Mouse (Mus musculus): Measurements from ENCODE around the gene Itih2. TPM values are rescaled to one million over a fixed set of nuclear protein-coding genes. Genes with fewer than 3 reads are reported as not detected.

The Itih2 gene
- total RNA-seq, 2 experiments from 2014 or later: 3.2 to 3.5 TPM

- peak; percentile 57 to 95 for DNase-seq (ENCODE audit: low spot score in 2 of 2)
These were observed 80.3 kb downstream of the Itih2 start for GRCm38 (mm10) chr2:10050878-10051277.

GRCm38 (mm10) chr2:10049456-10049855 lies 81.7 kb downstream of the Itih2 start:
- no peak for DNase-seq (ENCODE audit: low spot score in 2 of 2)
- intact Hi-C loops (cut with DNase I): no loop called here

More at GRCm38 (mm10) chr2:10050878-10051277, 80.3 kb downstream of the Itih2 start:
- intact Hi-C loops (cut with DNase I): no loop called here

DNA sequence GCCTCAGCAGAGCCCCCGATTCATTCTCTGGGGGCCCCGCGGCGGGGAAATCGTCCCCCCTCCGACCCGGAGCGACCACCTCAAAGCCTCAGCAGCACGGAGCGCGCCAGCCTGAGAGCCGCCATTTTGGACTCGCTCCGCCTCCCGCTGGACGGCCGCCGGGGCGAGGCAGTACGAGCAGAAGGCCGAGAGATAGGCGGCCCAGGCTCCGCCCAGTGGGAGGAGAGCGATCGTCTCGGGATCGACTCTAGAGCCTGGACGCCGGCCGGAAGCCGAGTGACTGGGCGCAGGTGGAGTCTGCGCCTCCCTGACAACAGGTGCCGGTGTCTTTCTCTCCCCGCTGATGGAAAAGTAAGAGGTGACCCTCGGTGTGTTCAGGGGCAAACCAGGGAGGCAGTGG lies 82.7 kb downstream of the Itih2 start, which contains the start of gene Taf3:
TSS of gene Taf3 (minus strand) at position 136 of the 400 bp plus-strand sequence.
- intact Hi-C loops (cut with DNase I): loop anchor here (1.0 kb wide), 1 partner anchor 32 kb away; the partner anchor contains the start of genes Atp5c1 and Kin

DNA sequence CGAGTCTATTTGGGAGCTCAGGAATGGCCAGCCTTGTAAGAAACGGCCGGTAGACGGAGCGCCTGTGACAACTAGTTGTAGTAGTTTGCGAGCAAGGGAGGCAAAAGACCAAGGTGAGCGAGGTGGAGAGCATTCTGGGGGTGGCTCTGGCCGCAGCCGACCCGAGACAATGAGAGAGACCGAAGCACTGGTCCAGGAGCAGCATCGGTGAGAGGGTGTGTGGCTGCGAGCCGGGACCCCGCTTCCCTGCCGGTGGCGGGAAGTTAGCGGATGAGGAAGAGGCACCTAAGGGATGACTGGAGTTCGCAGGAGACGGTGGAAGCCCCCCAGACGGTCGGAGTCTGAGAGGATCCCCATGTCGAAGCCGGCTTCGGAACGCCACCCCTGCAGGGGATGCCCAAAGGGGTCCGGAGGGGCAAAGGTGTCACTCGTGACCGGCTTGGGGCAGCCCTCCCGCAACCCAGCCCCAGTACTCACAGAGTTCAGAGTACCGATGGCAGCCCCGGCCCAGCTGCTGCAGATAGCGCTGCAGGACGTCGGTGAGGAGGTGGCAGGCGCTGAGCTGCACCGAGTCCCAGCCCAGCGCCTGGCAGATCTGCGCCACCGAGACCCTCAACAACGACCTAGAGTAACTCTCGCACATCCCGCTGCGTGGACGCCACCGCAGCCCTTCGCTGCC lies 83.3 kb downstream of the Itih2 start:
- intact Hi-C loops (cut with DNase I): loop anchor here (1.0 kb wide), 1 partner anchor 32 kb away; the partner anchor contains the start of genes Atp5c1 and Kin
- DNase-seq (ENCODE audit: low spot score in 2 of 2): peak; percentile 37 to 39

More for the DNA sequence above, 82.7 kb downstream of the Itih2 start, which contains the start of gene Taf3:
- peak; percentile 91 to 96 for DNase-seq (ENCODE audit: low spot score in 2 of 2)

Other genes starting within 250 kb of the Itih2 start
- gene 9230102O04Rik, start 241.9 kb downstream of the Itih2 start, total RNA-seq (2021): not detected
- gene Gata3, start 241.4 kb downstream of the Itih2 start, total RNA-seq (2021): not detected
- 10 to 100 TPM; 14.6 to 15.2 TPM for gene Taf3, start 82.8 kb downstream of the Itih2 start, total RNA-seq (2021)
- 100 to 1,000 TPM; 243 to 265 TPM for gene Atp5c1, start 50.9 kb downstream of the Itih2 start, total RNA-seq (2021)
- gene Kin, start 50.8 kb downstream of the Itih2 start, total RNA-seq (2021): 10 to 100 TPM; 10.7 to 12.6 TPM
- gene Itih5, start 22.2 kb upstream of the Itih2 start, total RNA-seq (2021): 10 to 100 TPM; 13.8 to 15.7 TPM
- gene Sfmbt2, start 239.1 kb upstream of the Itih2 start, total RNA-seq (2021): 1 to 10 TPM; 4.0 to 5.3 TPM